Mouse (Mus musculus) ovary, postnatal 36 days (tissue): ENCODE measurements around the gene Prkd2.
A peak's percentile ranks its signal among the peaks of the same experiment; 100 is the strongest.

ENCODE experiments used
- DNase-seq: peaks from one replicate; pipeline ENCODE4 v3.0.0; 2022; ENCODE audit warnings: low spot score, mixed read lengths

The Prkd2 gene

DNA sequence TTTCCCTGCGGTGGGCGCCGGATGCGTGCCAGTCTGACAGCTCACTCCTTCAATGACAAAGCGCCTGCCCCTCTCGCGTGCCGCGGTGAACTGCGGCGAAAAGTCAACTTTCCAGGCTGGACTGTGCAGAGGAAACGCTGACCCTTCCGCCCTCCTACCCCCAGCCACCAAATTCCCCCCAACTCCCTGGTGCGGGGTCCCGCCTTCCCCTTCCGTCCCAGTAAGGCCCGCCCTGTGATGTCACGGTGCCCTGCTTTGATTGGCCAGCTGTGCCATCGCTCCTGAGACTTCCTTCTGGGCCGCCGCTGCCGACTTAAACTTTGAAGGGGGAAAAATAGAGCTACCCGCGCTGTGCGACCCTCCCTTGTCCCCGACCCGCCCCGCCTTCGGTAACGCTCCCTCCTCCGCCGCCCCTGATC lies at the start of gene Prkd2:
TSS of gene Prkd2 (plus strand) at position 258 of the 419 bp plus-strand sequence.
- DNase-seq, result peak; percentile 88

DNA sequence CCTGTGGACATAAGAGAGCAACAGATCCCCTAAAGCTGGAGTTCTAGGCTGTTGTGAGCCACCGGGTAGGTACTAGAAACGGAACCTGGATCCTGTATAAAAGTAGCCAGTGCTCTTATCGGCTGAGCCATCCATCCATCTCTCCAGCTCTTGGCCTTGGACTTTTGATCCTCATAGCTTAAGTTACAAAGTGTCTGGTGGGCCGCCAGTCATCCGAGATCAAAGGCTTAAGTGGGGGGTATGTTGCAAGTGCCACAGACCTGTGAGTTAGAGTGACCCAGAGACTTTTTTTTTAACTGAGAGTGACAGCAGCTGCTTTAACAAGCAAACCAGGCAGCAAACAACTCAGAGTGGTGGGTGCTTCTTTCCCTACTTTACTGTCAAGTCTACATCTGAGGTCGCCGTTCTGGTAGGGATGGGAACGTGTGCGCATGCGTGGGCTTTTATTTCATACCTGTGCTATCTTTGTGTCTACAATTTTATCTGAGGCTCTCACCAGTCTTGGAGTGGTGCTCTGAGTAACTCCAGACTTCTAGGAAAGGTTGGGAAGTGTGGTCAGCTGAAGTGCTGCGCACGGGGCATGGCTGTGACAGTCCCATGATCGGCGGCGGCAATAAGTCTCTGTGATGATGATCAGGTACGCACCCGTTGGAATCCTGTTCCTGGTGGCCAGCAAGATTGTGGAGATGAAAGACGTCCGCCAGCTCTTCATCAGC lies 49.5 kb upstream of the Prkd2 start:
- DNase-seq, result no peak

DNA sequence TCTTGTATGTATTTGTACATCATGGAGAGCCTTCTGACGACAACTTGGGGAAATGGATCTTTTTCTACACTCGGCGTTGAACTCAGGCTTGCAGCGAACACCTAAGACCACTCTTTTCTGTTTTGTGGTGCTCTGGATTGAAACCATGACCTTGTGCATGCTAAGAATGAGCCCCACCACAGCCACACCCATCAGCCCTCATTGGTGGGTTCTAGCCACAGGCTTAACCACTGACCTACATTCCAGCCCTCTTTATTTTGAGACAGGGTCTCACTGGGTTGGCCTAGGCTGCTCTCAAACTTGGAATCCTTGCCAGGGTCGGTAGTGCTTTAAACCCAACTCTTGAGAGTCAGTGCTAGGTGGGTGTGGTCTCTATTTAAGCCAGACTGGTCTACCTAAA lies 47.8 kb upstream of the Prkd2 start:
- no peak for DNase-seq

DNA sequence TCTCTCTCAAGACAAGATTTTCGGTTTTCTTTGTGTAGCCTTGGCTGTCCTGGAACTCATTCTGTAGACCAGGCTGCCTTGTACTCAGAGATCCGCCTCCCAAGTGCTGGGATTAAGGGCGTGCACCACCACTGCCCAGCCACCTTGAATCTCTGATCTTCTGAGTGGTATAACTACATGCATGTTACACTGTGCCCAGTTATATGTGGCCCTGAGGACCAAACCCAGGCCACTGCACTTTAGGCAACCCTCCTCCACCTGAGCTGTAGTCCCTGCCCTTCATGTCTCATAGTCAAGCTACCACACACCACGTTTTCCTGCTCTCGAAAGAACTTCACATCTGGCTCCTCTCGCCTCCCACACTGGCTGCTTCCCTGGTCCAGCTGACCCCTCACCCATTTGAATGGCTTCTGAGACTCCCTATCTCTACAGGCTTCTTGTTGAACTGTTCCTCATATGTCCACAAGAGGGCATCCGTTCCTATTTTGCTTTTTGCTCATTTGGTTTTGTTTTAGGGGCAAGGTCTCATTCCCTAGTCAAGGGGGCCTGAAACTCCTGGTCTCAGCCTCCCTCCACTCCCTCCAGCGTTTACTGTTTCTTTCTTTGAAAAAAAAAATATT lies 38.2 kb upstream of the Prkd2 start:
- DNase-seq, result no peak

DNA sequence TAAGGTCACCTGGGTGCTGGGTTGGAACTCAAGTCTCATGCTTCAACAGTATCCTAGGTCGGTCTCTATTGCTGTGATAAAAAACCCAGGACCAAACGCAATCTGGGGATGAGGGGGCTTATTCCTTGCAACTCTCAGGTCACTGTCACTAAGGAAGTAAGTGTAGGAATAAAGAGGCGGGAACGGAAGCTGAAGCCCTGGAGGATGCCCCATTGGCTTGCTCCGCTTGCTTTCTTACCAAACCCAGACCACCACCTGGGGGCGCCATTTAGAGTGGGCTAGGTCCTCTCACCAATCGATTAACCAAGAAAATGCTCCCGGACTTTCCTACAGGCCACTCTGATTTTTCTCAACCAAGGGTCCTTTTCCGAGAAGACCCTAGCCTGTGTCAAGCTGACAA lies 34.8 kb upstream of the Prkd2 start:
- DNase-seq, result no peak

DNA sequence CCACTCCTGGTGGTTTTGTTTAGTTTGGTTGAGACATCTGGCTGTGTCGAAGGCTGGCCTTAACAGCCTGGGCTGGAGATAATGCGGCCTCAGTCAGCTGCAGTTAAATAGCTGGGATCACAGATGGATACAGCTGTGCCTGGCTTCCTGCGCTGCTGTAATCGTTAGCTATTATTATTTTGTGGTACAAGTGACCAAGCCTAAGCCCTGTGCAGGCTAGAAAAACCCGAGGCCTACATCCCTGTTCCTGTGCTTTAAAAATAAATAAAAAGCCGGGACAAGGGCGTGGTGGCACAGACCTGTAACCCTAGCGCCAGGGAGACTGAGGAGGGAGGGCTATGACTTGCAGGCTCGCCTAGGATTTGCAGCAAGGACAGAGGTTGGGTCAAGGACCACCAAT lies 34.1 kb upstream of the Prkd2 start:
- no peak for DNase-seq

DNA sequence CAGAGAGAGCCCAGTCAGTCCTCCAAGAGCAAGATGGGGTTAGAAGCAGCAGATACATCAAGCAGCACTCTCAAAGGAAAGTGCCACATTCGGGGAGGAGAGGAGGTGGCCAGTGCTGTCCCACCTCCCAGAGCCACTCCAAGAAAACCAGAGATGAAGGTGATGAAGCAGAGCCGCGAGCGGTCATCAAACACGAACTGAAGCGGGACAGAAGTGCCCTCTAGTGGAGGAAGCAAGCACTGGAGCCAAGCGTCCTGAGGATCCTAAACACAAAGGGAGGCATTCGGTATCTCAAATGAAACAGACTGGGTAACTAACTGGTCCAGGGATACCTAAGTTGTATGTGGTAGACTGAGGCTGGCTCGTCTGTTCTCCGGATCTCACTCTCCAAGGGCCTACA lies 33.0 kb upstream of the Prkd2 start:
- DNase-seq, result peak; percentile 55

DNA sequence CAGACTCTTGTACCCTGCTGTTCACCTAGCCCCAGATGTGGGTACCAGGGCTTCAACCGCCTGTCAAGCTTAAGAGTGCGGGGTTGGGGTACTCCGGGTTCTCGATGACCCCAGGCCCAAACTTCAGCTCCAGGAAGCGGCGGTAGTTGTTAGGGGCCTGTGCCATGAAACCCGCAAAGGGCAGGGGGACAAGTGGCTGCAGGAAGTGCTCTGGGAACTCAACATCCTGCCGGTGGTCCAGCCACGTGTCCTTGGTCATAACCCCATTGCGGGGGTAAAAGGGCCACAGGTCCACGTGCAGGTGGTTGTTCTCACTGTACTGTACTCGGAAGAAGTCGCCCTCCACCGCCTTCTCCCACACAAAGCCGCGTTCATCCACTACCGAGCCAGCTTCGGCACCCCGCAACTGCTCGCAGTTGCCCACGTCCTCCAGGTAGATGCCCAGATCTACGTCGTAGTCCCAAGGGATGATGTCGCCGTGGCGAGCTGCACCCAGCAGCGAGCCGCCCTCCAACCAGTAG lies 32.2 kb upstream of the Prkd2 start:
- no peak for DNase-seq

DNA sequence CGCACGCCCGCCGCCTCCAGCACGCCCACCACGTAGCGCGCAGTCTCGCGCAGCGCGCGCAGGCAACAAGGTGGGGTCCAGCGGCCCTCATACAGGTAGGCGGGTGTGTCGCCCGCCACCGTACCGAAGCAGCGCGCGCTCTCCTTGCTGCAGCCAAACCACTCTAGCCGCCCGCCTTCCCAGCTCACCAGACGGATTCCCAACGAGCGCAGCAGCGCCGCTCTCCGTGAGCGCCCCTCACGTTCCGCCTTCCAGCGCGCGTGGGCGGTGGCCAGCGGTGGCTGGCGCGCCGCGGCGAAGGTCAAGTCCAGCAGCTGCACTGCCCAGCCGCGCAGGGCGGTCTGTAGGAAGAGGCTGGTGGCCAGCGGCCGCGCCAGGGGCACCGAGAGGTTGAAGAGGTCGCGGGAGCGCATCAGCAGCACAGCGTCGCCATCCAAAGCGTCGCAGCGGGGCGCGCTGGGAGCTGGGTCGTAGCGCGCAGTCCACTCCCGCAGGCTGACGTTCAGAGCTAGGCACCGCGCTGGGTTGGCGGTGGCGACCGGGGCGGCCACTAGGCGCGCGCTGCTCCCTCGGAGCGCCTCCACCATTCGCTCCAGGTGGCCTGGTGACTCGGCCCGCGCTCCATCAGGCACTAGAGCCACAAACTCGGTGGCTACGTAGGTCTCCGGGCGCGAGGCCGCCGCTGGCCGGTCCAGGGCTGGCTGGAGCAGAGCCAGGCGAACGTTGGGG lies 31.6 kb upstream of the Prkd2 start:
- peak; percentile 40 for DNase-seq

DNA sequence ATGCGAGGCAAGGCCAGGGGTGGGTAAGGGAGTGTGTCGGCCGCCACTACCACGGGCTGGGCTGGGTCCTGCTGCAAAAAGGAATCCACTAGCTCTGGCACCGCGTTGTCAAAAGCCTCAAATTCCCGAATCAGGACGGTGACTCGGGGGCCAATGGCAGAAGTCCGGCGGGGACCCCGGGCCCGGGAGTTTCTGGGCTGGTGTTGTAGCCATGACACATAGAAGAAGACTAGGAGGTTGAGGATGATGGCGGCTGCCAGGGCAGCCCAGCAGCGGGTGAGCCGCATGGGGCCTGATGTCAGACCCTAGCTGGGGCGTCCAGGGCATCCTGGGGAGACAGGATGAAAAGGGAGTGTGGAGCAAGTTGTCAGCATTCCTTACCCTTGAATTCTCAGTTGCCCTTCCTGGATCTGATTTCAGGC lies 31.0 kb upstream of the Prkd2 start:
- no peak for DNase-seq

DNA sequence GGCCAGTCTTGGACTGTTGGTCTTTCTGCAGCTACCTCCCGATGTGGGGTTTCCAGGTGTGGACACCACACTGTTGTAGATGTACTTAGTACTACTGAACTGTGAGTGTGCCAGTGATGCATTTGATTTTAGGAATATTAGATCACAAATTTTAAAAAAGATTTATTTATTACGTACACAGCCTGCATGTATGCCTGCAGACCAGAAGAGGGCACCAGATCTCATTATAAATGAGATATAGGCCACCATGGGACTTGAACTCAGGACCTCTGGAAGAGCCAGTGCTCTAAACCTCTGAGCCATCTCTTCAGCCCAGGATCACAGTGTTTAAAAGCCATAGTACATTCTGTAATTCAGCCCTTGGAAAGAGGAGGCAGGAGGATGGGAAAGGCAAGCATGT lies 30.2 kb upstream of the Prkd2 start:
- no peak for DNase-seq

DNA sequence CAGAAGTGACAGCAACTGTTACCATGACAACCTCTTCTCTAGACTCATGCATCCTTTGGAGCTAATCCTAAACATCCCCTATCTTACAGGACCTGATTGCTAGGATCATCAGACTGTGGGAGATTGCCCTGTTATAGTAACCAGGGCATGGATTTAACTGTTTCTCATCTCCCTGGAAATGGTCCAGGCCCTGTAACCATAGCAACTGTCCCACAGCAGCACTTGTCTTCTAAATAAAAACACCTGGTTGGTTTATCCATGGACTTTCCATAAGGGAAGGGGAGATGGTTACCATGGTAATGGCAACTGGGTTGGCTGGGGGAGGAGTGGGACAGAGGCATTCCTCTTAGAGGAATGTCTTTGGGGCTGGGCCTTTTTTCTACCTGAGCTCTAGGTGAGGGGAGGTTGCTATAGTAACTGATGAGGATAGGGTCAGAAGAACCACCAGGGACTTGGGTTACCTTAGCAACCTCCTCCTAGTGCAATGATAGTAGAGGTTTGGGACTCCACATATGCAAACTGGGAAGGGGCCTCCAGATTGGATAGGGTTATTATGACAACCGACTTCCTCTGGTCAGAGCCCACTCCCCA lies 27.3 kb upstream of the Prkd2 start, which contains the start of gene Strn4:
TSS of gene Strn4 (plus strand) at position 539 of the 591 bp plus-strand sequence.
- no peak for DNase-seq

DNA sequence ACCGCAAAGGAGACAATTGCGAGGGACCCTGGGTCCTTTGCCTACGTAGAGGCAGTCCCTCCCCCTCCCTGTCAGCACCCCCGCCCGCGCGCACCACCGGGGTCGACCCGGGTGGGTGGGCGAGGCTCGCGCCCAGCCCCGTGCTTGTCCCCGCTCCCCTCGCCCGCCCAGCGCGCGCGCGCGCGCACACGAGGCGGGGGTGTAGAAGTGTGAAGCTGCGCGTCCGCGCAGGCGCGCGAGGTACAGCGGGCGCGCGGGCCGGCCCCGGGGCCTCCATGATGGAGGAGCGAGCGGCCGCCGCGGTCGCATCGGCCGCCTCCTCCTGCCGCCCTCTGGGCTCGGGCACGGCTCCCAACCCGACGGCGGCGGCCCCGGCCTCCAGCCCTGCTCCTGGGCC lies 26.6 kb upstream of the Prkd2 start:
- peak; percentile 82 for DNase-seq

DNA sequence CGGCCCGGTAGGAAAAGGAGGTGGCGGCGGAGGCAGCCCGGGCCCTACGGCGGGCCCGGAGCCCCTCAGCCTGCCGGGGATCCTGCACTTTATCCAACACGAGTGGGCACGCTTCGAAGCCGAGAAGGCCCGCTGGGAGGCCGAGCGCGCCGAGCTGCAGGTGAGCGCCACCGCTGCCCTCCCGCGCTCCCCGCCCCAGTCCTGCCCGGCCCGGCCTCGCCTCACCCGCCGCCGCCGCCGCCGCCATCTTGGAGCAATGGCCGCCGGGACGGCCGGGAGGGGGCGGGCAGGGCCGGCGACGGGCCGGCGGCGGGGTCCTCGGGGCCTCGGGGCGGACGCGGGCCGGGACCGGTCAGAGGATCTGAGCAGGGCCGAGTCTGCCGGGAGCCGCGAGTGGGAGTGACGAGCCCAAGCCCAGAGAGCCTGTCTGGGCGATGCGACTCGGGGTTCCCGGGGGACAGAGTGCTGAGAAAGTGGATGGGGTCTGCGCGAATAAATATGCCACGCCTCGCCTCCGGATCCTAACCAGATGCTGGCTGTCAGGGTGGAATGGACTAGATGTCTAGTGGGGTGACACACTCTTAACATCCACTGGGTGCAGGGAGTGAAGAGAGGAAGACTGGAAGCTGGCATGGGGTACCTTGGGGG lies 26.1 kb upstream of the Prkd2 start, which contains the start of gene Fkrp:
TSS of gene Fkrp (minus strand) at position 258 of the 648 bp plus-strand sequence.
- DNase-seq, result peak; percentile 65

DNA sequence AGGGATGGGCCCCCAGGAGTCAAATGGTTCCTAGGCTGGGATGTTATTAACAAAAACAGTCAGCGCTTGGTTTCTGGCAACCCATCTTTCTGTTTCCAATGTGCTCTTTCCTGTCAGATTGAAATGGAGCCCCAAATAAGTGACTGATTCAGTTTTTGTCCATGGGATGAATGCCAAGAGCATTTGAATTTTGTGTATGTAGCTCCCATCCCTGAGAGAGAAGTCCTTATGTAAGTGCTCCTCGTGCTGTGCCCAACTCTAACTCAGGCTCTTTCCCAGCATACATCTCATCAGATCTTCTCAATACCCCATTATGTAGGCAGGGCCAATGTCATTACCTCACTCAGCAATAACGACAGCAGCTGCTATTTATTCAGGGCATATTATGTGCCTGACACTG lies 25.0 kb upstream of the Prkd2 start:
- no peak for DNase-seq

DNA sequence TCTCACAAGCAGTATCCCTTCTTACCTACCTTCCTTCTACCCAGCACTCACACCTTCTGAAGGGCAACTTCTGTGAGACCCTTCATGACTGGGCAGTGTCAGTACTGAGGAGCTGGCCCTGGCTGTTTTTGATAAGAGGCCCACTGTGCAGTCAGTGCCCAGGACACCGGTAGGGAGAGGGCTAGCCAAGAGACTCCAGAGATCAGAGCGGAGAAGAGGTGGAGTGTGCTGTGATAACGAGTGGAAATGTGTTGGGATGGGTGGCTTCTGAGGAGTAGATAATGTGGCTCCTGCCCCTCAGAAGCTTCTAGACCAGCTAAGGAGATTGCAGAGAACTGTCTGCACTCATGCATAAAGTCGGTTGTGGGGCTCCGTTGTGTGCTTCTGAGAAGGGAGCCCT lies 22.9 kb upstream of the Prkd2 start:
- no peak for DNase-seq

DNA sequence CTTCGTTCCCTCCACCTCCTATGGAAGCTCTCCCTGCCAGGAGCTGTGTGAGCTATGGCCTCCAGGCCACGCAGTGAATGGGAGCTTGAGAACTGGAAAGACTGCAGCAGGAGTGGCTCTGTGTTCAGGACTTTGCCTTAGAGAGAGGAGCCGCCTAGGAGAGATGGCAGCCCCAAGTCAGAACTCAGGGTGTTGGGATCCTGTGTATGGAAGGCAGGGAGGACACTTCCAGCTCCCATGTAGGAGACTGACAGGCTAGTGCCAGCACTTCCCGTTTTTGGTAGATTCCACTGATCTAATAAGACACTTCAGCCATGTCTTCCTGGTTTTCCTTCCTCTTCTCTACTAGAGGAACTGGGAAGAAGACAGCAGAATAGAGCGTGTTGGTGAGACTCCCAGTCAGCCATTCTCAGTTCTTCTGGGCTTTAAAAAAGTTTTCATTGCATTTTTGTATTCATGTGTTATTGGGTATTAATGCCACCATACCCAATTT lies 22.4 kb upstream of the Prkd2 start:
- DNase-seq, result no peak

DNA sequence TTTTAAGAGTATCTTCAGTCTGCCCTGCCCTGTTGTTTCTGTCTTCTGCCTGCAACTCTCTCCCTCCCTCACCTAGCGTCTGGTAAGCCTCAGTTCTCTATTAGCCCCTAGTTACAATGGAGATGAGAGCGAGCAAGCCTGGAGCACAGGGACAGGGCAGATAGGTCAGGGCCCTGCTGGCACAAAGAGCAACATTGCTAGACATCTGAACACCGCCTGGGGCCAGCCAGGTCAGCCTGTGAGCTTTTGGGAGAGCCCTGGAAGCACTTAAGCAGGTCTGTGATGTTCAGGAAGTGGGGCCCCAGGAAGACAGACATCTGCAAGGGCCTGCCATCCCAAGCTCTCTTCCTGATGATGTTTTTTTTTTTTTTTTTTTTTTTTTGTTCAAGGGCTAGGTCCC lies 21.6 kb upstream of the Prkd2 start:
- DNase-seq, result no peak

DNA sequence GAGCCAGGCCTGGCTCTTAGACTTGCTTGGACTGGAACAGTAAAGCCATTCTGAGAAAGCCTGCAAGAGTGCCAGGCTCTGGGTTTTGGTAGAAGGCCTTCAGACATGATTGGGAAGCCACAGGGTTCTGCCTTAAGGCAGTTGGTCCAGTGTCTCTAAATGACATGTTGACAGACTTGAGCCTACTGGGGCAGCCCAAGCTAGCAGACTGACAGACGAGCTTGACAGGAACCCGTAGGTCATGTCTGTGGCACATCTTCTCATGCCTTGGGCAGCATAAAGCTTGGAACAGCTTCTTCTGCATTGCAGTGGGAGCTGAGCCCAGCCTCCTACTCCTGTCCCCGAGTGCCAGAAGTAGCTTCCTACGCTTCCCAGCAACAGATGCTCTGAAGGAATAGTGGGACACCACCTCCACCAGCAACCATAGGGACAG lies 21.0 kb upstream of the Prkd2 start:
- no peak for DNase-seq

DNA sequence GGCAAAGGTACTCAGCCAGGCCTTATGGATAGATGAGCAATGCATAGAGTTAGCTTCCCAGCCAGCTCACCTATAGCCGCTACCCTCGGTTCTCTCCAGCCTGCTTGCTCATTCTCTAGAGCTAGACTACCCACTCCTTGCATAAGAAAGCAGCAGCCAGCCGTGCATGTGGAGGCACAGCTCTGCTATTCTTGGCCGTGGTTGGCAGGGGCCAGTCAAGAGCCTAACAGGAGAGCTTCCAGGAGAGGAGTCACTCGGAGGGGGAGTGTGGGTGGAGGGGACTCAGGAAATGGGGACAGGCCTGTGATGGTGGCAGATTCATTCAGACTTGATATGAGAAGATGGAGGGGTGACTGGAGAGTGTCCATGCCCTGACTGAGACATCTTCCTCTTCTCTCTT lies 19.0 kb upstream of the Prkd2 start:
- DNase-seq, result no peak

DNA sequence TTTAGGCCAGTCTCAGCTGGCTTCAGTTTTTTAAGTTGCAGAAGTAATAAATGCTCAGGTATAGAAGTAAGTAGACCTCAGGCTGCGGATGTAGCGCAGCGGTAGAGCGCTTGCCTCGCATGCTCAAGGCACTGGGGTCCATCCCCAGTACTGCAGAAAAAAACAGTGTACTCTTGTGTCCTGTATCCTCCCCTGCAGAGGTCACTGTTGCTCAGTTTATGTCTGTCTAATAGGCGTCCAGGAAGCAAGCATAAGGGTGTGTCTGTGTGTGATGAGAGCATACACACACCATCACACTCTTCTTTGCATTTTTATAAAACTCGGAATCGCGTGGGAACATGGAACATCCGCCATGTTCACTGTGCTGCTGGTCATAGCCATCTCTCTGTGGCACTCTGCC lies 16.9 kb upstream of the Prkd2 start:
- no peak for DNase-seq

DNA sequence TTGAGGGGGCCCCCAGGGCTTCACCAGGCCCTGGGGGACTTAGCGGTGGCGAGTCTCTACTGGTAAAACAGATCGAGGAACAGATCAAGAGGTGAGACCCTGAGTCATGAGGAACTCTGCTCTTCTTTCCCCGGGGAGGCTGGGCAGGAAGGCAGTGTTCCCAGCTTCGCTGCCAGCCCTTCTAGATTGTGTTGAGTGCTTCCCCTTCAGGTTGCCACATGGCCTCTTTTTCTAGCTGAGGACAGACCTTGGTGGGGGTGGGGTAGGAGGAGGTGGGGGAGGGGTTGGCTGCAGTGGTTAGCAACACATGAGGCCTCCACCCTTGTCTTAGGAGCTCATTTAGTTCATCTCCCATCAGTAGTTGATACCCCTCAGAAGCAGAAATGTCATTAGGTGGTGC lies 16.1 kb upstream of the Prkd2 start:
- no peak for DNase-seq
